Mouse (Mus musculus): ENCODE measurements around the gene Kif1a.

The Kif1a gene

DNA sequence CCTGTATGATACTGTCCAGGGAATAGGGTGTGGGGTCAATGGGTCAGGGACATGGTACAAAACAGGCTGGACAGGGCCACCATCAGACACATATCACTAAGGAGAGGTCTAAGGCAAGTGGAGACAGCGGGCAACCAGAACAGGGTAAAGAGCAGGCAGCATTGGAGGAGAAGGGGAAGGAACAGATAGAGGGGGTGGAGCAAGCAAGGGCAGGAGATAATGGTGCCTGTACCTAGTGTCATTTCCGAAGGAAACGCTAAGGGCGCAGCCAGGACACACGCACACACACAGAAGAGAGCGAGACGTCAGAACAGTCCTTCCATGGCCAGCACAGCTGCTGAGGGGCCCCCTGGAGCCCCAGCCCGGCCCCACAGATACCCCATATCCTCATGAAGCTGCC, 75.2 kb downstream of the Kif1a start:
- in situ Hi-C loops (cut with MseI, MboI): no loop called here

DNA sequence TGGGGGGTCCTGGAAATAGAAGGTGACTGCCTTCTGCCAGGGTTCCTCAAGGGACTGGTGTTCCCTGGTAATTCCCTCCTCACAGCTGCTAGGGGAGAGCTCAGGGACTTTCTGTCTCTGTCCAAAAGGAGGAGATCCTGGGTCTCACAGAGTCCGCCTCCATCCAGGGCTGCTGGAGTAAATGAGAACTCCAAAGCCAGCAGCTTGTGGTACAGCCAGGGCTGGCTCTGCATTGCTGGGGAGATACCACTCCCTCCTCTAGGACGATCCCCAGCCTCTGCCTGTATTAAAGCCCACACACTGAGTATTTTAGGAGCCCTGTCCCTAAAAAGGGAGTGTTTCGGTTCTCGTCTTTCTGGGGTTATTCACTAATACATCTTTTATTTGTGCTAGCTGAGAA, 81.1 kb downstream of the Kif1a start:
- in situ Hi-C loops (cut with MseI, MboI): no loop called here

DNA sequence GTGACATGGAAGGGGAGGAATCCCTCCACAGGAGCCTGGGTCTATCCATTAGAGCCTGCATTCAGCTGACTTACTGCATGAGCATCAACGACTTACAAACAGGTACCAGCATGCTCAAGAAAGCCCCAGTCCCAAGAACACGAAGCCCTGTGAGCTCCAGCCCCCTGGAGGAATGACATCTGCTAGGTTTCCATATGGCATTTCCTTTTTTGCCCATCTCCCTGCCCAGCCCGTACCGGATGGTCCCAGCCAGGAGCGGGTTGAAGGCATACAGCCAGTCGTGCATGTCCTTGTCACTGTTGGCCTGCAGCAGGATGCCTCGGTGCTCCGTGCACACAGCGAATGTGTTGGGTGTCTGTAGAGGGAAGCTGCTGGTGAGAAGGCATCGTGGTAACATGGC, 83.0 kb downstream of the Kif1a start:
- in situ Hi-C loops (cut with MseI, MboI): no loop called here

DNA sequence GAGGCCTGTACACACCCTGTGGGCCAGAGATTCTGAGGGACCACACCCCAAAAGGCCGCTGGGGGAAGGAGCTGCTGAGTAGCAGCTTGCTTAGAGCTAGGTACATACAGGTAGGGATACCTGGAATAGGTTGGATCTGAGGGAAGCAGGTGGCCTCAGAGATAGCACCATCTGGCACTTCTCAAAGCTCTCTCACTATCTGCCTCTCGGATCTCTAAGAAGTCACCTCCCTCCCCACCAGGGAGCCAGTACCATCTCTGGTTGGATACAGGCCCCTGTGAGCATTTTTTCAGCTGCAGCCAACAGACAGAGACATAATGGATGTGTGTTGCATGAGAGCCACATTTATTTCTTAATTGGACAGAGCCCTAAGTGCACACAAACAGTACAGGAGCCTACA, 86.6 kb downstream of the Kif1a start:
- in situ Hi-C loops (cut with MseI, MboI): no loop called here

DNA sequence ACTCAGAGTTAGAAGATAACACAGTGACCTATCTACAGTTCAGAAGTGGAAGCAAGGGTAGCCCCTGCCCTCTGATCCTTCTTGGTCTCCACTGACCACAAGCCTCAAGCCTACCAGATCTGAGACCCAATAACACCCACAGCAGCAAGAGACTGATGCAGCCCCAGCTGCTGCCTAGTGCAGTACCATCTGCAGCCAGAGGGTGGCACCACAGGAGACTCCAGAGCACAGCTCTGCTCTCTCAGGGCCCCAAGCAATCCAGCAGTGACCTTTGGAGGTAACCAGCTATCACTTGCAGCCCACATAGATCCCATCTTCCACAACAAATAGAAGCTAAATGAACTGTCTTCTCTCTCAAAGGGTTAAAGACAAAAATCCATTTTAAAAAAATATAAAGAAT, 87.3 kb downstream of the Kif1a start:
- in situ Hi-C loops (cut with MseI, MboI): no loop called here

DNA sequence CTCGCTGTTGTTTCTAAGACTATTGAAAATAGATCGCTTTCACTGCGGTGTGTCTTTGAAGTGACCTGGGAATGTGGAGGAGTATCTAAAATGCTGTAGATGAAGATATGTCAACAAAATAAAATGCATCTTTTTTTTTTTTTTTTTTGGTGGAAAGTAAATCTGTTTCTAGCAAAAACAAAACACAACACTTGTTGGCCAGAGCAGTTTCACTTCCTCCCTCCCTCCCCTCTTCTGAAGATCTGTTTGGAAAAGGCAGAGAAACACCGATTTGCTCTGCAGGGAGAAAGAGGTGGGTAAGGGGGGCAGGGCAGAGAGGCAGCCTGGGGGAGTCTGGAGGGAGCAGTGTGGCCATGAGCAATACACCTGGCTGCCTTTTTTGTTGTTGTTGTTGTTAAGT, 88.4 kb downstream of the Kif1a start:
- in situ Hi-C loops (cut with MseI, MboI): no loop called here

DNA sequence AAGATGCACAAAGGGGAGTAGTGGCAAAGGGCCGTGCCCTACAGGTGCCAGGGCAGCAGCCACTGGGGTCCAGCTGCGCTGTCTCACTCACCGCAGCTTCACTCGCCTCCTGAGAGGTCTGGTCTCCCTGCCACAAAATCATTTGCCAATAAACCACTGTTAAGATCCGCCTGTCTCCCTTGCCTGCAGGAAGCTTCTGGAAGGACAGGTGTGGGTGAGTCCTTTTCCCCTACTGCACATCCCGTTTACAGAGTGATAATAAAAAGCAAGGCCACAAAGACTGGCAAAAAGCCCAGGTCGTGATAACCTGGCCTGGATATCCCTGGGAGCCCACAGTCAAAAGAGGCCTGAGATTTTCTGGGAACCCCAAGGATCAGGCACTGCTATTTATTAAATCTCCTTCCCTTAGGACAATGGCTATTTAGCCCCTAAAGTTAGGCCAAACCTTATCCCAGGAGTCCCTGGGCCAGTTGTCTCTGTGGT, 89.6 kb downstream of the Kif1a start:
- in situ Hi-C loops (cut with MseI, MboI): no loop called here

DNA sequence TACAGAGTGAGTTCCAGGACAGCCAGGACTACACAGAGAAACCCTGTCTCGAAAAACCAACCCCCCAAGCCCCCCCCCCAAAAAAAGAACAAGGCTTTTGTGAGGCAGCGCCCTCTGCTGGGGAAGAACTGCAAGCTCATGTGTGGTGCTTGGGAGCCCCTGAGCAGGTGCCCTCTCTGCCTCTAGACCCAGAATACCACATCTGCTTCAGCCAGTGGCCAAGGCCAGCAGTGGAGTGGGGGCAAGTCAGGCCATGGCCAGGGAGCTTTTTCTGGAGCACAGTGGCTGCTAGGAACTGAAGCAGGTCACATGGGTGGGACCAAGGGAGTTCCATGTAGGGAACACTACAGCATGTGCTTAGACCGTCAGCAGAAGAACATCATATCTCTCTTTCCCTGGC, 91.0 kb downstream of the Kif1a start:
- in situ Hi-C loops (cut with MseI, MboI): no loop called here

DNA sequence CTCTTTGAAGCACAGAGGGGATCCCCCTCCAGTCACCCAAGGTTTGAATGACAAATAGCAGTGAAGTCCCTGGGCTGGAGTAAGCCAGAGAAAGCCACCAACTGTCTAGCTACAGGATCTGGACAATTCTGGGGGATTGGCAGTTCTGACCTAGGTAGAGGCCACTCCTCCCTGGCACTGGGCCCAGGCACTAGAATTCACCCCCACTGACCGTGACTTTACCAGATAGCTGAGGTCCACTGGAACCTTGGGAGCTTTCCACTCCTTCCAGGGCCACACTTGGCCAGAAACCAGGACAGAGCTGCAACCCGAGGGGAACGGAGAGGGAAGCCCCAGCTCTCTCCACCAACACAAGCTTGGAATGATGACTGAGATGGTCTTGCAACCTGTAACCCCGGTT, 92.6 kb downstream of the Kif1a start:
- in situ Hi-C loops (cut with MseI, MboI): no loop called here

DNA sequence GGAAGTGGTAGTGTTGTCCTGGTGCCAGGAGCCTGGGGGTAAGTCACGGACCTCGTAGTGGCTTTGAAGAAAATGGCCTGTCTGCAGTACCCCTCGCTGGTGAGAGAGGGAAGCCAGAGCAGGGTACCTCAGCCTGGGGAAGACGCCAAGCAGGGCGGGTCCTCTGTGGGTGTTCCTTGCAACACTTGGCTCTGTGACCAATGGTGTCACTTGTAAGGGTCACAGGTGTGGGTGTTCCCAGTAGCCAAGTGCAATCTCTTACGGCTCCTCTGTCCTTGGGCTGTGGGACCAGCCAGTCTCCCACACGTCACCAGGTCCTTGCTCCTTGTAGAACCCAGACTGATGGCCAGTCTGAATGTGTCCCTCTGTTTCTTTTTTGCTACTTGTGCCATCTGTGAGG, 95.7 kb downstream of the Kif1a start, which contains the start of gene Aqp12:
Aqp12 (plus strand) TSS at position 274 of the 400 bp plus-strand sequence.
- in situ Hi-C loops (cut with MseI, MboI): no loop called here

DNA sequence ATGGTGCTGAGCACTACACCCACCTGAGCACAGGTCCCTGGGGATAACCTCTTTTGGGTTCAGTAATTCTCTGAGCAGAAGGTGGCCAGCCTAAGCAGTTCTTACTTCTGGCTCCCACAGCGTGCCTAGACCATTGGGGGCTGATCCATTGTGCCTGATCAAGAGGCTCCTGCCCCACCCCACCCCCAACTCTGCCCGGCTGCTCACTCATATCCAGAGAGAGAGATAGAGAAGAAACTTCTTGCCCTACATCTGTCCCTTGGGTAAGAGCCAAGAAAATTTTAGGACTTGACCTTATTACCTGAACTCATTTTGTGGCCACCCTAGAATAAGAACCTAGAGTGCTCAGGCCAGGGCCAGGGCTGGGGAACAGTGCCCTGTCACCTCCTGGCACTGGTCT, 108.9 kb downstream of the Kif1a start:
- in situ Hi-C loops (cut with MseI, MboI): no loop called here

DNA sequence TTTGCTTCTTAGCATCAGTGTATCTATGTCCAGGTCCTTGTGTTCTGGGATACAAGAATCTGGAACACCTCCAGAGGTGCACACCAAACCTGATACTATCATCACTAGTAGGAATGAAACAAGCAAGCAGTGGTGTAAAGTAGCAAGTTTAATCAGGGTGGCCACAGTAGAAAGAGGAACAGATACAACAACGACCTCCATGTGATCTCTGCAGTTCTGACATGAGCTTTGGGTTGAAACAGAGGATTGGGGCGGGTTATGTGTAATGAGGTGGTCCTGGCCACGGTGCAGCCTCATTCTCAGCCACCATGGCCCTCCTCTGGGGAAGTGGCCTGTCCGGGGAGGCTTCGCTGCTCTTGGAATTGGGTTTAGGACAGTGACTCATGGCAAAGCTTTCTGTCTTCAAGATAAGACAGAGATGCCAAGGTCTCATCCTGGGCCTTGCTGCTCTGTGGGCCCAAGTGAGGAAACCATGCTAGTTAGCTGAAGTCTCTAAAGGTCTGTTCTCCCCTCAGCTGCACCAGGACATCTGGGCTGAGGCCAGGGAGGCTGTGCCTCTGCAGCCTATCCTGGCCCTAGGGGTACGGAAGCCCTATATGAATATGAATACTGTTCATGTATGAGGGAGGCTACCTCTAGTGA, 109.4 kb downstream of the Kif1a start:
- in situ Hi-C loops (cut with MseI, MboI): no loop called here

DNA sequence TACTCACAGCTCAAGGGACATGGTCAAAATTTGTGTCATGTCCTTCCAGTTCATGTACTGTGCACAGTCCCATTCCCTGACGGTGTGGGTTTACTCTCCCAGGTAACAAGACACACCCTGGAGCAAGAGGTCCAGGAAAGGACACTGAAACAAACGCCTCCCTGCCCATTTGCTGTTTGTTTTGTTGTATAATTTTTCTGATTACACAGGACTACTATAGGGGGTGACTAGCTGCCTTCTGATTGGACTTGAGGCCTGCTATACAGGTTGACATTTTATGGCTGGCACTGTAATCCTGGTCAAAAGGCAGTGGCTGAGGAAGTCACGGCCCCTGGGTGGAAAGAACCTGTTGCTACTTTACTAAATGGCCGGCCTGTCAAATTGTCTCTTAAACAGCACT, 111.9 kb downstream of the Kif1a start:
- in situ Hi-C loops (cut with MseI, MboI): loop anchor here in 1 of 2 experiments (5.0 kb wide), 1 partner anchor 43 kb away; no protein-coding TSS in a partner anchor

DNA sequence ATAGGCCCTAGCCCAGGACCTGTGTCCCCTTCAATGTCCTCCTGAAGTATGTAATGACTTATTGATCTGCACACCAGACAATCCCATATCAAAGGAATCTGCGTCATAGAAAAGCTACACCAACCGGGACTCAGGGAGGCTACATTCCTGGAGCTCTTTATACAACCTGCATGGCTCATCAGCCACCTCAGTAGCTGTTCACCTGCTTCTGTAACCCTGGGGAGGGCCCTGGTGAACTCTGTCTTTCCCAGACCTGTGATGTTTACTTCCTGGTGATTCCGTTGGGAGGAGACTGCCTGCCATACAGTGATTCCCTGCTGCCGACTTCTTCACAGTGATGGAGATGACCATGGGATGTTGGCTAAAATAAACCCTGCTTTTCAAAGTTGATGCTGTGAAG, 112.9 kb downstream of the Kif1a start:
- in situ Hi-C loops (cut with MseI, MboI): loop anchor here in 1 of 2 experiments (5.0 kb wide), 1 partner anchor 42 kb away; no protein-coding TSS in a partner anchor

DNA sequence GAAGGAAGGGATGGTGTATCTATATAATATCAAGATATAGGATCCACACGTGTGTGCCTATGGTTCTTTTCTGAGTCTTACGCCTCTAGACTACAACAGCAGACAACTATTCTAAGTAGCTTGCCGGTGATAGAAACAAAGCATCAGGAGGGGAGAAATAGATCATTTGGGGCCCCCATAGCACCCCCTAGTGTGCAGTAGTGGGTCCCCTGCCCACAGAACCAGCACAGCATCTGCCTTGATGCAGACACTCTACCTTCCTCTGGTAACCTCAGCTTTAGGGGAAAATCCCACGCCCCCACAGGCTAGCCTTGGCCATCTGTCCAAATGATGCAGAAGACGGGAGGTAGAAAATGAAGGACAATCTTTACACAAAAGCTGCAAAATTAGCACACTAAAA, 116.8 kb downstream of the Kif1a start:
- in situ Hi-C loops (cut with MseI, MboI): loop anchor here in 1 of 2 experiments (5.0 kb wide), 1 partner anchor 38 kb away; no protein-coding TSS in a partner anchor

DNA sequence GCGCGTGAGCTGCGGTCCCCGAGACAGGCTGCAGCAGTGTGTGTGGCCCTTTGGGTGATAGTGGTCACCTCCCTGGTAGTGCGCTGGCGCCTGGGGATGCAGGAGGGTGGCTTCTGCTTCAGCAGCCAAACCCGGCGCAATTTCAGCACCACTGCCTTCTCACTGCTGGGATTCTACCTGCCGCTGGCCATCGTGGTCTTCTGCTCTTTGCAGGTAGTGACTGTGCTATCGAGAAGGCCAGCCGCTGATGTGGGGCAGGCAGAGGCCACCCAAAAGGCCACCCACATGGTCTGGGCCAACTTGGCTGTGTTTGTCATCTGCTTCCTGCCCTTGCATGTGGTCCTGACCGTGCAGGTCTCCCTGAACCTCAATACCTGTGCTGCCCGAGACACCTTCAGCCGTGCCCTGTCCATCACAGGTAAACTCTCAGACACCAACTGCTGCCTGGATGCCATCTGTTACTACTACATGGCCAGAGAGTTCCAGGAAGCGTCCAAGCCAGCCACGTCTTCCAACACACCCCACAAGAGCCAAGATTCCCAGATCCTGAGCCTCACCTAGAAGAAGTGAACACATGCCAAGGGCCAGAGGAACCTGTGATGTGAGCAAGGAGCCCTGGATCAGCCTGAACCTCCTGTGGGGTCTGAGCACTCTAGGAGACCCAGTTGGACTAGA, 118.7 kb downstream of the Kif1a start:
- in situ Hi-C loops (cut with MseI, MboI): no loop called here

DNA sequence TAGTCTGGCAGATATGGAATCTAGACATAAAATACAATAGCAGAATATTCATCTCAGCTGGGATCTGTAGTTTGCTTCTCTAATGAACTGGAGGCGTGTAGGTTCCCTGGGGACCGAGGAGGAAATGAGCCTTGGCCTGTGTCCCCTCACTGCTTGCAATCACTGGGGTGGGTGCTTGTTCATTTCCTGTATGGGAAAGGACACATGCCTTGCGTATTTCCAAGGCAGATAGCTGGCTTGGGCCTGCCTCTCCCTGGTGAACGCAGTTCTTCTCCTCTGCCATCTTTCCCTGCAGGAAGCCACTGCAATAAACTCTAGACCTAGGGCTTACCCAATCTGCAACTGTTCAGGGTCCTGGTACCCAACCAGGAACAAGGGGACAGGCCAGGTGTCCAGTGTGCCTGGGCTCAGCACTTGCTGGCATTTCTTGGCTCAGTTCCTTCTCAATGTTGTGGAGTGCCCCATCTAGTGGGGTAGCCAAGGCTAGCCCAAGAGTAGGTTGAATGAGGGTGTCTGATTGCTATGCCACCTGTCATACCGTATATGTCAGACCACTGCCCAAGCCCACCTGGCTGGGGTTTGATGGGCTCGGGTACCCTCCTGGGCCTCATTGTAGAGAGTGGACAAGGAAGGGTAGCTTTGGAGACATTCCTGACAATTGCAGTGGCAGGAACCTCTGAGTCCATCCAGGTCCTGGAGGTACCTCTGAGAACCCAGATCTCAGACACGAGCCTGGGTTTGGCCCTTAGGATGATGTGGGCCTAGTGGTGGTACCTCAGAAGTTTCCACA, 120.5 kb downstream of the Kif1a start:
- in situ Hi-C loops (cut with MseI, MboI): no loop called here

DNA sequence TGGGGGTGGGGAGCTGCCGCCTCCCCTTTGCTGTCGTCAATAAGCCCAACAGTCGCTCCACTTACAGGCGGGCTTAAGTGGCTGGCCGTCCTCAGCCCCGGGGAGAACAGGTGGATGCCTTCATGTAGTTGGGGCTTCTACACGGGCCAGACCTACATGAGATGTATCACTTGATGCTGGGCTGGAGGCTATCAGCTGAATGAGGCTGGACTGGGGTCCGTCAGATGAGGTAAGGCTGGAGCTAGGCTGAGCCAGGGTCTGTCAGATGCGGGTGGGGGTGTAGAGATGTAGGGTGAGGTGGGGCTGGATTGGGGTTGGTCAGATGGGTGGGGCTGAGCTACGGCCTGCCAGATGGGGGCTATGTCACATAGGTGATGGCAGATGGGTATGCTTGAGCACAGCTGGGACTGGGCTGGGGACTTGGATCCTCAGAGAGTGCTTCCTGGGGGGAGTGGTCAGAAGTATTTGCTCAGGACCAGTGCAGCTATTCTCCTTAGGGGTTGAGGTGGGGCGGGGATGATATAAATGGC, 122.6 kb downstream of the Kif1a start:
- in situ Hi-C loops (cut with MseI, MboI): no loop called here

DNA sequence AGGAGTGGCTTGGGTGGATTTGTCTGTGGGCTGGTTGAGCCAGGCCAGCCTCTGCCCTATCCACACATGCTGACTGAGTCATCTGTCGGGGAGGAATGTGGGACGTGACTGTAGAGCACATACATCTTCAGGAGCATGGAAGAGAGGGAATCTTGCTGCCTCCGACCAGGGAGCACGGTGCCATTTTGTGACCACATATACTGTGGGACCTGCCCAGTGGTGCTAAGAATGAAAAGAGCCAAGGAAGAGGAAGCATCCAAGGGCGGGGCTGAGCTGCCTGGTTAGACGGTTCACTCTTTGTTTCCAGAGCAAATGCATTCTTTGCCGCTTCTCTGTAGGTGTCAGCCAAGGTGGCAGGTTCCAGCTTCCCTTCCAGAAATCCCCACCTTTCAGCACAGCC, 123.1 kb downstream of the Kif1a start:
- in situ Hi-C loops (cut with MseI, MboI): no loop called here

DNA sequence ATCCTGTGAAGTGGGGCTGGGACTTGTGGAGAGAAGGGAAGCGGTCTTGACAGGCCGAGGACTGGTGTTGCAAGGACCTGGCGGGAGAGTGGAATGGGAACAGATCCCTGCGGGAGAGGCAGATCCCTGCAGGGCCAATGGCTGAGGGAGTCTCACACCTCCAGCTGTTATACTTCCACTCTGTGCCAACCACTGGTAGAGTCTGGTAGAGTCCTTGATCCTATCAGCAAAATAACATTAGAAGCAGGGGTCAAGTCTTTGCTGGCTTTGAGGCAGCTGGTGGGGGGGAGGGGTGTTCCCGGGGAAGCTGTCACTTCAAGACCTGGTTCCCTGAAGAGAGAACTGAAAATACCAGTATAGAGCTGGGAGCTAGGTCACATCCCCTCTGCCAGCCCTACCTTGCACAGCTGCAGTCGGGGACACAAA, 125.6 kb downstream of the Kif1a start:
- in situ Hi-C loops (cut with MseI, MboI): no loop called here

DNA sequence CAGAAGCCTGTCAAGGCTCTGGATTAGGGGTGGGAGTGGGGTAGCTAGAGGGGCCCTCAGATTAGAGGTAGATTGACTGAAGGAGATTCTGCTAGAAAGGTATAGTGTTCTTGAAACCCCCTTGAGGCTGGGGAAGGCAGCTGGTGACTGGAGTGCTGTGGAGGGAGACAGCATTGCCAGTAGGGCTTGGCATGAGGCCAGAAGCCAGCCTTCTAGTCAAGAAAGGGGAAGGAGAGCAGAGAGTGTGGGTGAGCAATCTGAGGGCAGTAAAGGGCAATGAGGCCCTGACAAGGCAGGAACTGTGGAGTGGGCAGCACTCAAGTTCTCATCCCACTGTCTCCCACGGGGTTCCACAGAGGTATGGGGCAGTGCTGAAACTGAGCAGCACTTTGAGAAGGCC, 128.9 kb downstream of the Kif1a start:
- in situ Hi-C loops (cut with MseI, MboI): no loop called here
